Mouse (Mus musculus) lung, embryonic 14.5 days (tissue): ENCODE results near the gene Bmx. TPM values are rescaled to one million over a fixed set of nuclear protein-coding genes. Genes with fewer than 3 reads are reported as not detected.
A peak's percentile ranks its signal among the peaks of the same experiment; 100 is the strongest.

Experiments used
- ATAC-seq: fragments of 200-750 bp; cut with Nextera tagmentation; 2 replicates; pipeline ENCODE4 v1.8.0; 2017; ENCODE audit warnings: mild to moderate bottlenecking, moderate TSS enrichment, moderate library complexity; ENCODE audit not compliant: insufficient read depth
- DNase-seq: peaks from one replicate; pipeline ENCODE4 v3.0.0-alpha.2; 2015
- H3K27ac ChIP-seq: fragments of 300-500 bp; sonication (generic); 2 replicates; pipeline ENCODE4 v1.5.1; 2014; ENCODE audit warnings: low read depth, mild to moderate bottlenecking, moderate library complexity
- H3K27me3 ChIP-seq: fragments of 300-500 bp; sonication (generic); 2 replicates; pipeline ENCODE4 v1.6.1; 2014; ENCODE audit warnings: low read length, control low read depth; ENCODE audit not compliant: insufficient read depth
- H3K36me3 ChIP-seq: fragments of 300-500 bp; sonication (generic); 2 replicates; pipeline ENCODE4 v1.6.1; 2014; ENCODE audit warnings: control low read depth; ENCODE audit not compliant: insufficient read depth
- H3K4me1 ChIP-seq: fragments of 300-500 bp; sonication (generic); 2 replicates; pipeline ENCODE4 v1.6.1; 2014; ENCODE audit warnings: antibody characterized with exemption, control low read depth; ENCODE audit not compliant: insufficient read depth
- H3K4me2 ChIP-seq: fragments of 300-500 bp; sonication (generic); 2 replicates; pipeline ENCODE4 v1.6.1; 2014; ENCODE audit warnings: mild to moderate bottlenecking
- H3K4me3 ChIP-seq: fragments of 300-500 bp; sonication (generic); 2 replicates; pipeline ENCODE4 v1.5.1; 2014; ENCODE audit warnings: low read depth, low read length
- H3K9ac ChIP-seq: fragments of 300-500 bp; sonication (generic); 2 replicates; pipeline ENCODE4 v1.6.1; 2014
- H3K9me3 ChIP-seq: fragments of 300-500 bp; sonication (generic); 2 replicates; pipeline ENCODE4 v1.6.1; 2016; ENCODE audit warnings: low read depth, low read length, control low read depth
- CTCF ChIP-seq: IDR thresholded peaks from 2 replicates; pipeline ENCODE4 v1.5.1; 2016; ENCODE audit warnings: antibody characterized with exemption, low read depth
- WGBS: fragments of 180-500 bp; shearing (Covaris S2); extraction: QIAGEN DNeasy Blood & Tissue Kit; methylation state at CpG from one replicate; pipeline ENCODE4 v1.1.7; 2014; 5-methylcytosine and 5-hydroxymethylcytosine counted together
- polyA plus RNA-seq: library from polyadenylated mRNA; unstranded; fragments of >200 nt; fragmentation: Nextera tagmentation; extraction: Ambion mirVana; gene quantifications from 2 replicates; pipeline ENCODE4 v1.2.1, GENCODE M21; 2014

Gene Bmx
- 0.66 and 1.1 TPM in 2 replicates for polyA plus RNA-seq

GRCm38 (mm10) chrX:164258057-164258456 lies at the start of gene Bmx:
TSS of gene Bmx (minus strand) at chrX:164258193.
- no peaks in the 10 kb centered on the region for H3K4me1 ChIP-seq
- TF ChIP-seq CTCF: no peak
- H3K27ac ChIP-seq: no peak within 1 kb of the TSS
- no peak within 1 kb of the TSS for H3K4me2 ChIP-seq
- H3K27me3 ChIP-seq: no peaks in the 10 kb centered on the region
- no peaks in the 10 kb centered on the region for H3K9me3 ChIP-seq
- no peak within 1 kb of the TSS for H3K9ac ChIP-seq
- no peaks in the 10 kb centered on the region for H3K36me3 ChIP-seq
- DNase-seq (no peak), ATAC-seq (no peak)
- H3K4me3 ChIP-seq: no peak within 1 kb of the TSS
- 48% methylated on average over 8 of the region's 8 CpGs for WGBS

GRCm38 (mm10) chrX:164306250-164306649 lies 48.3 kb upstream of the Bmx start:
- Histone ChIP-seq H3K4me3 (no peak overlapping the region), H3K27me3 (no peaks in the 10 kb centered on the region), H3K27ac (no peak overlapping the region), H3K4me1 (no peaks in the 10 kb centered on the region), H3K4me2 (no peak overlapping the region), H3K36me3 (no peaks in the 10 kb centered on the region), H3K9ac (no peak overlapping the region), H3K9me3 (no peaks in the 10 kb centered on the region)
- TF ChIP-seq CTCF: no peak
- 50% methylated on average over 2 of the region's 2 CpGs for WGBS
- DNase-seq (no peak), ATAC-seq (no peak)

GRCm38 (mm10) chrX:164291147-164291546 lies 33.2 kb upstream of the Bmx start:
- WGBS: 26% methylated on average over 5 of the region's 5 CpGs
- Histone ChIP-seq H3K27ac (no peak overlapping the region), H3K4me1 (no peaks in the 10 kb centered on the region), H3K9ac (no peak overlapping the region), H3K27me3 (no peaks in the 10 kb centered on the region), H3K4me3 (no peak overlapping the region), H3K9me3 (no peaks in the 10 kb centered on the region), H3K36me3 (no peaks in the 10 kb centered on the region), H3K4me2 (no peak overlapping the region)
- ATAC-seq (no peak), DNase-seq (peak; percentile 59)
- TF ChIP-seq CTCF: no peak

- H3K9me3 ChIP-seq: no peaks in the 10 kb centered on the region
- WGBS: 68% methylated on average over 3 of the region's 3 CpGs
- H3K36me3 ChIP-seq: no peaks in the 10 kb centered on the region
- no peak overlapping the region for H3K9ac ChIP-seq
- H3K4me1 ChIP-seq: no peaks in the 10 kb centered on the region
- no peak overlapping the region for H3K4me2 ChIP-seq
- no peak overlapping the region for H3K4me3 ChIP-seq
- TF ChIP-seq CTCF: peak; percentile 59
- H3K27me3 ChIP-seq: no peaks in the 10 kb centered on the region
- peak; percentile 72 for DNase-seq
- no peak overlapping the region for H3K27ac ChIP-seq
- no peak for ATAC-seq
Measured at GRCm38 (mm10) chrX:164287077-164287476, 29.1 kb upstream of the Bmx start.

- ATAC-seq: no peak
- no peak overlapping the region for H3K27ac ChIP-seq
- H3K4me2 ChIP-seq: no peak overlapping the region
- no peaks in the 10 kb centered on the region for H3K36me3 ChIP-seq
- no peaks in the 10 kb centered on the region for H3K27me3 ChIP-seq
- DNase-seq: no peak
- TF ChIP-seq CTCF: no peak
- H3K4me1 ChIP-seq: no peaks in the 10 kb centered on the region
- no peaks in the 10 kb centered on the region for H3K9me3 ChIP-seq
- no peak overlapping the region for H3K9ac ChIP-seq
- 92% methylated on average over 4 of the region's 4 CpGs for WGBS
- H3K4me3 ChIP-seq: no peak overlapping the region
Measured at GRCm38 (mm10) chrX:164283808-164284207, 25.8 kb upstream of the Bmx start.

- Histone ChIP-seq H3K9me3 (no peaks in the 10 kb centered on the region), H3K4me1 (no peaks in the 10 kb centered on the region), H3K27ac (no peak overlapping the region), H3K4me3 (no peak overlapping the region), H3K27me3 (no peaks in the 10 kb centered on the region), H3K36me3 (no peaks in the 10 kb centered on the region), H3K9ac (no peak overlapping the region), H3K4me2 (no peak overlapping the region)
- WGBS: 21% methylated on average over 7 of the region's 7 CpGs
- DNase-seq (peak; percentile 2), ATAC-seq (0 out of 2 replicates have a peak, but pooled peaks have one; percentile 21)
- no peak for TF ChIP-seq CTCF
Measured at GRCm38 (mm10) chrX:164280918-164281647, 23.1 kb upstream of the Bmx start.

- H3K9ac ChIP-seq: no peak overlapping the region
- no peaks in the 10 kb centered on the region for H3K9me3 ChIP-seq
- no peak overlapping the region for H3K27ac ChIP-seq
- no peaks in the 10 kb centered on the region for H3K36me3 ChIP-seq
- TF ChIP-seq CTCF: no peak
- DNase-seq: peak; percentile 6
- WGBS: 42% methylated on average over 3 of the region's 3 CpGs
- no peak overlapping the region for H3K4me3 ChIP-seq
- no peak for ATAC-seq
- no peak overlapping the region for H3K4me2 ChIP-seq
- H3K27me3 ChIP-seq: no peaks in the 10 kb centered on the region
- no peaks in the 10 kb centered on the region for H3K4me1 ChIP-seq
Measured at GRCm38 (mm10) chrX:164275536-164275935, 17.5 kb upstream of the Bmx start.

GRCm38 (mm10) chrX:164270603-164271002 lies 12.6 kb upstream of the Bmx start:
- no peak overlapping the region for H3K27ac ChIP-seq
- ATAC-seq: no peak
- H3K4me1 ChIP-seq: no peaks in the 10 kb centered on the region
- no peak overlapping the region for H3K4me2 ChIP-seq
- H3K9ac ChIP-seq: no peak overlapping the region
- no peaks in the 10 kb centered on the region for H3K9me3 ChIP-seq
- no peak overlapping the region for H3K4me3 ChIP-seq
- TF ChIP-seq CTCF: no peak
- no peaks in the 10 kb centered on the region for H3K27me3 ChIP-seq
- 85% methylated on average over 3 of the region's 3 CpGs for WGBS
- no peaks in the 10 kb centered on the region for H3K36me3 ChIP-seq
- DNase-seq: no peak
